ENCODE assay signal across 7 mouse cellular contexts in the genomic region with DNA sequence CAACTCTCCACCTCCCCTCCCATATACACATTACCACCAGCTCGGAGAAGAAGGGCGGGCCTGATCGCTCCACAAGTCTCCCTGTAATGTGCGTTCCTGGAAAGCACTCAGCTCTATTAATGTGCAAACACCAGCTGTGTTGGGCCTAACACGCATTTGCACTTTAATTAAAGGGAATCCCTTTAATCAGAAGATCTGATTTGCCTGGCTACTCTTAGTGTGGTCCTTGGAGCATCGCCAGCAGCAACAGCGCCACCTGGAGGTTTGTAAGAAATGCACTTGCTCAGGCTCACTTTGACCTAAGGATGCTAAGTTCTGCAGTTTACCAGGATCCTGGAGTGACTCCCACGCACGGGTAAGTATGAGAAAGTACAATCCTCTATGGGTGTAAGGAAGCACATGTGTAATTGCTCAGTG.
A peak's percentile ranks its signal among the peaks of the same experiment; 100 is the strongest.
DNase-seq lines count a peak whose midpoint lies in the region; ATAC-seq and TF ChIP-seq lines count a peak whose summit lies in the region.

No protein-coding gene starts in this region.

- in situ Hi-C loops in CH12.LX (cut with MboI; ENCODE audit: low pct_ligation_motif_present, low pct_unique_long_range_greater_than_20kb, low sequenced_read_pairs), result no loop called here

- WGBS in heart, embryonic 13.5 days, result 13% methylated on average over 9 of the region's 9 CpGs

- no peak for TF ChIP-seq EP300 in CH12.LX (IDR thresholded peaks at IDR 0.05; ENCODE audit: low read length)

- TF ChIP-seq CTCF in CH12.LX (conservative IDR thresholded peaks at IDR 0.05 in 1 of 2, IDR thresholded peaks at IDR 0.05 in 1 of 2; ENCODE audit: low read depth in 2 of 2, low read length in 2 of 2), result peak; percentile 76 to 90

- H3K27ac ChIP-seq in CH12.LX (ENCODE audit: insufficient read depth, low read depth), result no peak overlapping the region
- H3K27ac ChIP-seq in heart, embryonic 13.5 days (replicated peaks), result no peak overlapping the region

- no peak overlapping the region for H3K4me2 ChIP-seq in CH12.LX (ENCODE audit: insufficient read depth, low read depth, poor library complexity, severe bottlenecking)
- H3K4me2 ChIP-seq in heart, embryonic 13.5 days, result peak overlapping the region; percentile 58

- H3K4me3 ChIP-seq in CH12.LX (replicated peaks in 1 of 3; ENCODE audit: low read depth in 2 of 3, low read length in 2 of 3, poor library complexity in 1 of 3), result no peak overlapping the region
- H3K4me3 ChIP-seq in heart, embryonic 13.5 days, result no peak overlapping the region

- no peak for ATAC-seq in heart, embryonic 13.5 days (ENCODE audit: extremely low read depth, insufficient number of reproducible peaks, low FRiP score, low TSS enrichment)

- no peaks in the 10 kb centered on the region for H3K36me3 ChIP-seq in CH12.LX (replicated peaks in 1 of 2; ENCODE audit: control insufficient read depth in 1 of 2, insufficient read depth in 1 of 2, low read length in 1 of 2)
- H3K36me3 ChIP-seq in heart, embryonic 13.5 days, result no peaks in the 10 kb centered on the region

- H3K79me2 ChIP-seq in CH12.LX (replicated peaks; ENCODE audit: control insufficient read depth, extremely low read depth, insufficient read depth, poor library complexity, severe bottlenecking), result no peaks in the 10 kb centered on the region

- dilution Hi-C loops in CH12.LX (cut with MboI; ENCODE audit: extremely low pct_ligation_motif_present, extremely low pct_unique_long_range_greater_than_20kb, low sequenced_read_pairs), result no loop called here

- no peaks in the 10 kb centered on the region for H3K9me3 ChIP-seq in CH12.LX (replicated peaks; ENCODE audit: low read length)
- no peaks in the 10 kb centered on the region for H3K9me3 ChIP-seq in heart, embryonic 13.5 days

- H3K27me3 ChIP-seq in CH12.LX (replicated peaks), result no peaks in the 10 kb centered on the region
- peaks cover 37% of the 10 kb centered on the region for H3K27me3 ChIP-seq in heart, embryonic 13.5 days (replicated peaks)

- DNase-seq in CH12.LX (ENCODE audit: extremely low read depth) (peak; percentile 58), R1 (ENCODE audit: low read depth, low spot score) (peak; percentile 82)
- DNase-seq in cerebellum, postnatal 4 days (ENCODE audit: low spot score in 2 of 2), result peak; percentile 53 to 80
- peak; percentile 67 to 71 for DNase-seq in kidney, postnatal 25 days
- peak; percentile 24 for DNase-seq in lung, postnatal 25 days (ENCODE audit: low spot score)
- DNase-seq in right cerebral cortex, postnatal 10 days (ENCODE audit: low spot score in 2 of 2), result peak; percentile 45 to 70

- no peaks in the 10 kb centered on the region for H3K4me1 ChIP-seq in CH12.LX (ENCODE audit: control insufficient read depth in 1 of 2, insufficient read depth in 2 of 2)
- H3K4me1 ChIP-seq in heart, embryonic 13.5 days, result 0 out of 2 replicates have a peak, but pooled peaks cover 3% of the 10 kb centered on the region

- no peak for TF ChIP-seq POLR2A in CH12.LX (IDR thresholded peaks at IDR 0.05; ENCODE audit: low read depth, low read length)

- no peak overlapping the region for H3K9ac ChIP-seq in CH12.LX (ENCODE audit: insufficient read depth, low read depth)
- no peak overlapping the region for H3K9ac ChIP-seq in heart, embryonic 13.5 days

- peak; percentile 33 for TF ChIP-seq RAD21 in CH12.LX (IDR thresholded peaks at IDR 0.05; ENCODE audit: low read depth, low read length)

TF ChIP-seq in CH12.LX, 34 proteins besides CTCF, POLR2A, EP300 and RAD21:
- TF ChIP-seq E2F4 (IDR thresholded peaks at IDR 0.05; ENCODE audit: insufficient replicate concordance, low read depth, low read length) (no peak), GABPA (IDR thresholded peaks at IDR 0.05; ENCODE audit: insufficient replicate concordance, low read depth, low read length) (no peak), KAT2A (IDR thresholded peaks at IDR 0.05; ENCODE audit: insufficient replicate concordance, low read length) (no peak), SMC3 (IDR thresholded peaks at IDR 0.05; ENCODE audit: low read depth, low read length) (peak; percentile 68)

Comparison
In these comparisons a context has a peak if more than half of its experiments do, and no peak if none do; other contexts are left out.
1. DNase-seq: peak in every context shown above with its lines; median percentile 82 in R1; 69 in kidney, postnatal 25 days; 66 in cerebellum, postnatal 4 days; 58 in CH12.LX; 58 in right cerebral cortex, postnatal 10 days; 24 in lung, postnatal 25 days.